Mouse (Mus musculus): ENCODE data around the gene Lrrc7.

Lrrc7 gene

GRCm38 (mm10) chr3:158561987-158562360, at the start of gene Lrrc7:
Gene Lrrc7 (minus strand): TSS chr3:158562221.
- DNase-seq, result peak; percentile 5

DNA sequence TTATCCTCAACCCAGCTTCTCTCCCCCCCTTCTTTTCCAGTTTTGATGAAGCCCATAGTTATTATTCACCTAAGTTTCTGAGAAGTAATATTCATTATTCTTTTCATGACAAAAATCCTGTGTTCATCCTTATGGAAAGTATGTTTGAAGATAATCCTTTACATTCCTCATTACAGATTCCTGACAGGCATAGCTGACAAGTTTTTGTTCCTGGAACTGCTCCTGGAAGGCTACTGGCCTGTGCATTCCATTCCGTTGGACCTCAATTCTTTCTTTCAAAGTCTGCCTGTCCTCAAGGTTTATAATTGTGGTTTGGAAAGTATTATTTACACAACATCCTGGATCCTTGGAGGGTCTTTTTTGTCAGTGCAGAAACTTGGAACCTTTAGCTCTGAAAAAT, 45.0 kb upstream of the Lrrc7 start:
- no peak for DNase-seq

GRCm38 (mm10) chr3:158605274-158605673, 43.3 kb upstream of the Lrrc7 start:
- no peak for DNase-seq

DNA sequence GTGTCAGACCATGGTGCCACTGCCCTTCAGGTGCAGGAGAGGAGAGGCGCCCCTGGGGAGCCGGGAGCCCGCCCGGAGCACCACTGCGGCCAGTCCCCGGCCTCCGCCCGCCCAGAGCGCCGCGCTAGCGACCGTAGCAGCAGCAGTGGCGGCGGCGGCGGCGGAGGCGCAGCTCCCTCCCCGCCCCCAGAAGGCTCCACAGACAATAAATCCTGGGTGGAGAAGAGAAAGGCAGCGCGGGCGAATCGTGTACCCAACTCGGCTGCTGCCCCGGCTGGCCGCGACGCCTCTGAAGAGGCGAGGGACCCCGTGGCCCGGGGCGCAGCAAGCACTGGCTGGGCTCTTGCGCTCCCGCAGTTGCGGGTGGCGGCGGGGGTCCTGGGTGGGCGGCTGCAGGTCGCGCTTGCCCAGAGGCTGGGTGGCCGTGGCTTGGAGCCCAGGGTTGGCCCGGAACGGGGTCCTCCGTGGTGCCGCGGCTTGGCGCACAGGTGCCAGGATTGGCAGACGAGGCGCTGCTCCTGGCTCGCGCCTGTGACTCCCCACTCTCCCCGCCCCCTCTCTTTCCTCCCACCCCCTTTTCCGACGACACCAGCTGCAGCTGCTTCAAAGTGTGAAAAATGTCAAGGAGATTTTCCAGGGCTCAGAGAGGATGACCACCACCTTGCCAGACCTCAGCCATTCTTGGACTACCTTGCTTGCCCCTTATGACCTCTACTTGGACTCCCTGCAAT, 600 bp downstream of the Lrrc7 start:
- peak; percentile 6 for DNase-seq

GRCm38 (mm10) chr3:158560891-158561255, 1.1 kb downstream of the Lrrc7 start:
- no peak for DNase-seq

GRCm38 (mm10) chr3:158559691-158560650, 2.0 kb downstream of the Lrrc7 start:
- DNase-seq, result no peak

- no peak for DNase-seq
Measured at GRCm38 (mm10) chr3:158559131-158559658, 2.8 kb downstream of the Lrrc7 start.

- DNase-seq, result no peak
Measured at GRCm38 (mm10) chr3:158558631-158559030, 3.4 kb downstream of the Lrrc7 start.

DNA sequence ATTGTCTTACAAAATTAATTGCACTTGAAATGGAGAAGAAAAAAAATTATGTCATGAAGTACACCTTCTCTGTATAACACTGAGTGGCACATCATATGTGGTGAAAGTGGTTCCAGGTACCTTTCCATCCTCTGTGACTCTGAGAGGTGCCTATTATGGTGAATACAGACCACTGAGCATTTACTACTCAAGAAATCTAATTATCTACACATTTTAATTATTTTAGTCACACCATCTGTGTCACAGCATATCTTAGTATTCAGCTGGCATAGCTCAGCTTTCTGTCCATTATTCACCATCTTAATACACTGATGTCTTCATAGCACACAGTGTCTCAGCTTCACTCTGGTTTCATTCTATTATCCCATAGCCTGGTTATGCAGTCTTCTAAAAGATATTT, 7.7 kb downstream of the Lrrc7 start:
- DNase-seq, result no peak

DNA sequence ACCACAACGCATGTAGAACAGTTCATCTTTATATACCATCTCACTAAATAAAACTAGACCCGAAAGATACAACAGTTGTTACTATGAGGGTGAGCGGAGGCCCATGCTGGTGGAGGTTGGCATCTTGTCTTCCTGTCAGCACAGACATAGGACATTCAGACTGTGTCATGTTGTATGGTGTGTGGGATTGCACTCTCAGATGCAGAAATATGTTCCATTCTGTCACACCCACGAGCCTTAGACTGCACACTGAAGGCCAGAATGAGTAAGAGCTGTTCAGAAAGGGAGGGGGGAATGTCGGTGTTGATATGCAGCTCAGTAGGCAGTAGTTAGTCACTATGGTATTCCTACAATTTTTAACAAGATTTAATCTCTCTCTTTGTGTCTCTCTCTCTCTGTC, 9.9 kb downstream of the Lrrc7 start:
- no peak for DNase-seq

- no peak for DNase-seq
Measured at GRCm38 (mm10) chr3:158543481-158543880, 18.5 kb downstream of the Lrrc7 start.

DNA sequence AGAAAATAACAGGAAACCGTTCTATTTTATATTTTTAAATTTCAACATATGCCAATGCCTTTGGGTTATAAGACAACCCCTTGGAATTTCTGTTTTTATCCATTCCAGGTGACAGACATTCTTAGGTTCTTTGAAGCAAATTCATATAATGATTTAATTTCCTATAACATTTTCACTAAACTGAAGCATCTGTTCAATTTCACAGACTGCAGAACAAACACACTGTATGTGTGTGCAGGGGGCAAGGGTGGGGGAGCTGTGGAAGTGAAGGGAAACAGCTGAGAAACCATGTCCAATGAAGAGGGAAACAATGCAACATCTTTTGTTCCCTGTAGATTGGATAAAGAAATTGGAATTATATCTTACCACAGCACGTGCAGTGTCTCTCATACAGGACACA, 29.2 kb downstream of the Lrrc7 start:
- DNase-seq, result no peak

- DNase-seq, result no peak
Measured at GRCm38 (mm10) chr3:158528471-158528870, 33.5 kb downstream of the Lrrc7 start.

DNA sequence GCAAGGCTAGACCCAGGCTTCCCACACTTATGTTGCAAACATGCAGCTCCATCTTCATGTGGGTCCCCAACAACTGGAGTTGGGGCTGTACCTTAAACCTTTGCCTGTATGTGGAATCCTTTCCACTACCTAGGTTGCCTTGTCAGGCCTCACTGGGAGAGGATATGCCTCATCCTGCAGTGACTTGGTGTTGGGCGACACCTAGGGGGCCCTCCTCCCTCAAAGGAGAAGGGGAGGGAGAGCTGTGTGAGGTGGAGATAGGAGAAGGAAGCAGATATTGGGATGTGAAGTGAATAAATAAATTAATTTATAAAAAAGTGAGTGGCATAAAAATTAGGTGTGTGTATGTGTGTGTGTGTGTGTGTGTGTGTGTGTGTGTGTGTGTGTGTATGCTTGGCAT, 68.3 kb downstream of the Lrrc7 start:
- DNase-seq, result no peak

DNA sequence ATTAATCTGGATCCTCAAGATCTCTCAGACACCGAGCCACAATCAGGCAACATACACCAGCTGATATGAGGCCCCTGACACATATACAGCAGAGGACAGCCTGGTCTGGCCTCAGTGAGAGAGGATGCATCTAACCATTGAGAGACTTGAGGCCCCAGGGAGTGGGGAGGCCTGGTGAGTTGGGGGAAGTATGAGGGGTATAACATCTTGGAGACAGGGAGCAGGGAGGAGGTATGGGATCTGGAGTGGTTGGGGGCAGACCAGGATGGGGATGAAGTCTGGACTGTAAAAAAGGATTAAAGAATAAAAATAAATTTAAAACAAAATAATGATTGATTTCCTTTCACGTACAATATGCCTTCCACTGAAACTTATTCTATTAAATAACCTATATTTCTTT, 82.3 kb downstream of the Lrrc7 start:
- DNase-seq, result no peak

- DNase-seq, result no peak
Measured at GRCm38 (mm10) chr3:158400600-158400999, 161.4 kb downstream of the Lrrc7 start.

DNA sequence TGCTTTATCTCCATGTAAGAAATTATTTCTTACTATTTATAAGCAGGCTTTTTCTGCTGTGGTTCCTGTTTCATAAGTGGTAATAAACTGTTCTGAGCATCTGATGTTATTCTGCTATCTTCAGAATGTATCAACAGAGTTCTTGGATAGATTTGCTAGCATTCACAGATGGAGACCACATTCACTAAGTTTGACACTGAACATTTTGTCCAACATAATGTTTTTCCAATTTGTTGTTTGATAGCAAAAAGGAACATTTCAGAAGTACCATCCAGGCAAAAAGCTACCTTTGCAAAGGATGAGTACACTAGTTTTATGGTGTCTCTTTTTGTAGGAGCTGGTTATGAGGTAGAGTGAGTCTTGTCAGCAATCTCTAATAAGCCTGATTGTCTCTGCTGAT, 170.5 kb downstream of the Lrrc7 start:
- DNase-seq, result no peak

- DNase-seq, result no peak
Measured at GRCm38 (mm10) chr3:158388076-158388454, 174.0 kb downstream of the Lrrc7 start.

DNA sequence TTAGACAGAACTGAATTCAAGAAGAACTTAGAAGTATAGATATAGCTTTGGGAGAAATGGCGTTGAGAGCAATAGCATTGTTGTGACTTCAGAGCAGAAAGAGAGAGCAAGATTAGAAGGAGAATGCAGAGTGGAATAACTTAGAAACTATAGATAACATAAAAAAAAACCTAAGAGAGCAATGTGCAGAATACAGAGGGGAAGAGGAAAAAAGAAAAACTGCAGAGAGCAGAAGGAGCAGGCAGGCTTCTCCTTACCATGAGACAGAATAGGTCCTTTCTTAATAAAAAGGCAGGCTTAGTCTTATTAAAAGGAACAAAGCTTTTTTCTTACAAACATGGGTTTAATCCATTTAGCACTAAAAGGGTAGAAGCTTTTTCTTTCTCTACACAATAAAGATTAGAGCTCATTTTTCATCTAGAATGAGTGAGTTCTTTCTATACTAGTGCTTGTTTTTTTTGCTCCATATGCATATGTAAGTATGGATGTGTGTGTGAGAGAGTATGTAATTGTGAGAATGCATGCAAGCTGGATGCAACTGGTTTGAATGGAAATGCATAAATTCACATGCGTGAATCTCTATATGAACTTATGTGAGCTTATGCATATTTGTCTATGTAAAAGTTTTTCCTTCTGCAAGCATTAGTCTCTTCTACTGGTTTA, 174.5 kb downstream of the Lrrc7 start:
- no peak for DNase-seq

DNA sequence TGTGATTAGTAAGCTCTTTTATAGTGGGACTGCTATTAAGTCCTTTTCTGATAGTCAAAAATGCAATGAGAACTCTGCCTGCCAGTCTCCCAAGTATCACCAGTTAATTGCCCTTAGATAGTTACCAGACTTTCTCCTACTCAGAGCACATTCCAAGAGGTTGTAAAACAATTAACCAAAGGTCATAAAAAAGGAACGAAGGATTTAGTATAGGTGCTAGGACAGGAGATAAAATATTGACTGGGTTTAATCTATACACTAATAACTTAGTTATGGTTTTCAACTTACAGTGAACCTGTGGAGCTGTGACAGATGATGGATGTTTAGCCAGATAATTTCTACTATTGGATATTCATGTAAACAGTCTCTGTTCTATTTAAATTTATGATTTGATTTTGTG, 175.2 kb downstream of the Lrrc7 start:
- no peak for DNase-seq

- DNase-seq, result peak; percentile 4
Measured at GRCm38 (mm10) chr3:158375885-158376284, 186.1 kb downstream of the Lrrc7 start.

- DNase-seq, result no peak
Measured at GRCm38 (mm10) chr3:158369169-158369568, 192.9 kb downstream of the Lrrc7 start.

GRCm38 (mm10) chr3:158365801-158366200, 196.2 kb downstream of the Lrrc7 start:
- DNase-seq, result no peak
